Mouse (Mus musculus) megakaryocyte, embryonic 14.5 days (primary cell): Measurements from ENCODE around the gene Tsx. TPM values are rescaled to one million over a fixed set of nuclear protein-coding genes. Genes with fewer than 3 reads are reported as not detected.

ENCODE experiments used
- H3K27me3 ChIP-seq: replicated peaks from 2 replicates; pipeline ENCODE3; 2012; ENCODE audit warnings: inconsistent platforms
- H3K36me3 ChIP-seq: replicated peaks from 2 replicates; pipeline ENCODE3; 2012; ENCODE audit warnings: low read length, inconsistent platforms, mixed read lengths
- H3K4me1 ChIP-seq: 2 replicates; pipeline ENCODE4 v1.6.1; 2012; ENCODE audit warnings: inconsistent platforms
- H3K4me3 ChIP-seq: replicated peaks from 2 replicates; pipeline ENCODE3; 2012; ENCODE audit warnings: moderate library complexity, mild to moderate bottlenecking, inconsistent platforms
- H3K9me3 ChIP-seq: 2 replicates; pipeline ENCODE4 v1.6.1; 2012; ENCODE audit warnings: inconsistent platforms
- GATA1 ChIP-seq: IDR thresholded peaks from 3 replicates; pipeline ENCODE4 v1.6.1; 2012; ENCODE audit warnings: mixed read lengths, low read length, inconsistent platforms, borderline replicate concordance
- polyA plus RNA-seq: library from polyadenylated mRNA; stranded (reverse); fragments of >175 nt; gene quantifications from 2 replicates; pipeline ENCODE4 v1.2.3, GENCODE M21; 2012; ENCODE audit warnings: low replicate concordance; ENCODE audit not compliant: insufficient read depth

Tsx gene
- polyA plus RNA-seq, 1 experiment = not detected

- no peak for TF ChIP-seq GATA1
- H3K4me1 ChIP-seq = peaks cover 7% of the 10 kb centered on the region
- H3K27me3 ChIP-seq = no peaks in the 10 kb centered on the region
- no peaks in the 10 kb centered on the region for H3K9me3 ChIP-seq
- no peak overlapping the region for H3K4me3 ChIP-seq
- H3K36me3 ChIP-seq = peaks cover 42% of the 10 kb centered on the region
Measured at GRCm38 (mm10) chrX:103472346-103472745, 58.1 kb downstream of the Tsx start.

Other genes starting within 250 kb of the Tsx start
- gene Nap1l2, start 227.8 kb upstream of the Tsx start, polyA plus RNA-seq = not detected in 2 replicates
- gene Cdx4, start 93.1 kb upstream of the Tsx start, polyA plus RNA-seq = not detected in 2 replicates
- not detected in 2 replicates for gene Chic1, start 58.0 kb upstream of the Tsx start, polyA plus RNA-seq
- not detected in 2 replicates for gene Gm26992, start 7.5 kb downstream of the Tsx start, polyA plus RNA-seq
- gene Zcchc13, start 216.1 kb downstream of the Tsx start, polyA plus RNA-seq = not detected in 2 replicates